Mouse (Mus musculus): Measurements from ENCODE around the gene Slc16a10. TPM values are rescaled to one million over a fixed set of nuclear protein-coding genes. Genes with fewer than 3 reads are reported as not detected.

Gene Slc16a10
- polyA plus RNA-seq, 1 experiment from 2014 or later: 9.2 TPM

DNA sequence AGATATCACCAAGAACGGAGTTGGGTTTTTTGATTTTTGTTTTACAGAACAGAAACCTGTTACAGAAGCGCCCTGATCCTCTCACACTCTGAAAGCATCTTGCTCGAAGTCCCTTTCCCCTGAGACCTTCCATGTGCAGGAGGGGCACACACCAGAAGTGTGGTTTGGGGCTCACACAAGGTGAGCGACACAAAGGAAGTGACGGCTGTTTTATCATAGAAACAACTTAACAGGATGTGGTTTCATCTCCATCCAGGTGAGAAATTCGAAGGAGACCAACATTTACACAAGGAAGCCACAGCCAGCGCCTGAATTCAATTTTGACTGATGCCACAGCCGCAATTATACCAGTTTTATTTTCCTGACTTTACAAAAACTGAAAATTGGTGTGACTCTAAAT, 21.3 kb upstream of the Slc16a10 start:
- Histone ChIP-seq H3K36me3 (ENCODE audit: control insufficient read depth, insufficient read depth, low read length) (no peaks in the 10 kb centered on the region), H3K9ac (replicated peaks; ENCODE audit: low read depth, low read length) (no peak overlapping the region), H3K4me1 (ENCODE audit: control insufficient read depth, insufficient read depth, low read length) (no peaks in the 10 kb centered on the region), H3K27ac (ENCODE audit: low read length) (no peak overlapping the region), H3K9me3 (ENCODE audit: control insufficient read depth, low read depth, low read length) (no peaks in the 10 kb centered on the region), H3K4me3 (ENCODE audit: low read depth, low read length) (no peak overlapping the region), H3K27me3 (ENCODE audit: control insufficient read depth, insufficient read depth, low read length) (no peaks in the 10 kb centered on the region), H3K4me2 (replicated peaks; ENCODE audit: low read depth, low read length) (no peak overlapping the region)
- ATAC-seq (ENCODE audit: insufficient number of reproducible peaks, insufficient read depth, low FRiP score, low read depth): no peak
- 83% methylated on average over 8 of the region's 8 CpGs for WGBS

- WGBS: 91% methylated on average over 5 of the region's 5 CpGs
- ATAC-seq (ENCODE audit: insufficient number of reproducible peaks, insufficient read depth, low FRiP score, low read depth): no peak
- H3K9ac ChIP-seq (replicated peaks; ENCODE audit: low read depth, low read length): no peak overlapping the region
- H3K27me3 ChIP-seq (ENCODE audit: control insufficient read depth, insufficient read depth, low read length): no peaks in the 10 kb centered on the region
- H3K4me1 ChIP-seq (ENCODE audit: control insufficient read depth, insufficient read depth, low read length): no peaks in the 10 kb centered on the region
- H3K4me2 ChIP-seq (replicated peaks; ENCODE audit: low read depth, low read length): no peak overlapping the region
- H3K9me3 ChIP-seq (ENCODE audit: control insufficient read depth, low read depth, low read length): no peaks in the 10 kb centered on the region
- no peaks in the 10 kb centered on the region for H3K36me3 ChIP-seq (ENCODE audit: control insufficient read depth, insufficient read depth, low read length)
- H3K27ac ChIP-seq (ENCODE audit: low read length): no peak overlapping the region
- H3K4me3 ChIP-seq (ENCODE audit: low read depth, low read length): no peak overlapping the region
Observed at GRCm38 (mm10) chr10:40161701-40162255, 19.7 kb upstream of the Slc16a10 start.

DNA sequence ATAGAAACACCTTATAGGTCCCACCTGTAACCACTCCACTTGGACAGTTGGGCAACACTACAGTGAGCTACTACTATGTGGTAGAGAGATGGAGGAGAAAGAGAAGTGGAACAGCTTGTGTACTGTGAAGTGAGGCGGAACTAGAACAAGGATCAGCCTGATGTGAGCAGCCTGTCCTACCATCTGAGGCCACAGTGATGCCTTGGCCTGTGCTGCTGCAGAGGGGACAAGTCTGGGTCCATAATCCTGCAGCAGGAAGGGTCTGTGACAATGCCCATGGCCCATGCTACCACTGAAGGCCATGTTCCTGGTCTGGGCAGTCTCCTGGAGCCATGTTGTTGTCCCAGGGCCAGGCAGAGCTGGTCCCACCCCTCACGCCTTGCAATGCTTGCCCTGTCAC, 19.2 kb upstream of the Slc16a10 start:
- no peaks in the 10 kb centered on the region for H3K4me1 ChIP-seq (ENCODE audit: control insufficient read depth, insufficient read depth, low read length)
- WGBS: 82% methylated on average over 2 of the region's 2 CpGs
- no peak for ATAC-seq (ENCODE audit: insufficient number of reproducible peaks, insufficient read depth, low FRiP score, low read depth)
- H3K27ac ChIP-seq (ENCODE audit: low read length): no peak overlapping the region
- H3K4me3 ChIP-seq (ENCODE audit: low read depth, low read length): no peak overlapping the region
- no peaks in the 10 kb centered on the region for H3K27me3 ChIP-seq (ENCODE audit: control insufficient read depth, insufficient read depth, low read length)
- H3K9me3 ChIP-seq (ENCODE audit: control insufficient read depth, low read depth, low read length): no peaks in the 10 kb centered on the region
- no peak overlapping the region for H3K9ac ChIP-seq (replicated peaks; ENCODE audit: low read depth, low read length)
- H3K4me2 ChIP-seq (replicated peaks; ENCODE audit: low read depth, low read length): no peak overlapping the region
- H3K36me3 ChIP-seq (ENCODE audit: control insufficient read depth, insufficient read depth, low read length): no peaks in the 10 kb centered on the region

DNA sequence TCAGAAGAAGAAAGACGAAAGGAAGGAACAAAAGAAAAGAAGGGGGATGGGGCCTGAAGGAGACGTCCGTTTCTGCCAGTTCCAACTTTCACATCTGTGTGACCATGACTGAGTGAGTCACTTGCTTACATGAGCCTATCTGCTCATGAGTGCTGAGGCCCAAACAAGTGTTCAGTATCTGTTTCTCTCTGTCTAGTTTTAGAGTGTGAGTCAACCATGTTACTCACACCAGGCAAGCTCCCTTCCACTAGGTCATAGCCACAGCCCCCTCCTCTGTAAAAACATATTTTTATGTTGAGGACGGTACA, 10.4 kb upstream of the Slc16a10 start:
- no peaks in the 10 kb centered on the region for H3K9me3 ChIP-seq (ENCODE audit: control insufficient read depth, low read depth, low read length)
- 74% methylated on average over 4 of the region's 4 CpGs for WGBS
- H3K4me2 ChIP-seq (replicated peaks; ENCODE audit: low read depth, low read length): no peak overlapping the region
- H3K4me3 ChIP-seq (ENCODE audit: low read depth, low read length): no peak overlapping the region
- no peak for ATAC-seq (ENCODE audit: insufficient number of reproducible peaks, insufficient read depth, low FRiP score, low read depth)
- no peak overlapping the region for H3K27ac ChIP-seq (ENCODE audit: low read length)
- no peak overlapping the region for H3K9ac ChIP-seq (replicated peaks; ENCODE audit: low read depth, low read length)
- H3K27me3 ChIP-seq (ENCODE audit: control insufficient read depth, insufficient read depth, low read length): no peaks in the 10 kb centered on the region
- no peaks in the 10 kb centered on the region for H3K4me1 ChIP-seq (ENCODE audit: control insufficient read depth, insufficient read depth, low read length)
- no peaks in the 10 kb centered on the region for H3K36me3 ChIP-seq (ENCODE audit: control insufficient read depth, insufficient read depth, low read length)

GRCm38 (mm10) chr10:40151852-40152549, 9.9 kb upstream of the Slc16a10 start:
- 64% methylated on average over 8 of the region's 8 CpGs for WGBS
- no peak for ATAC-seq (ENCODE audit: insufficient number of reproducible peaks, insufficient read depth, low FRiP score, low read depth)
- no peaks in the 10 kb centered on the region for H3K27me3 ChIP-seq (ENCODE audit: control insufficient read depth, insufficient read depth, low read length)
- no peak overlapping the region for H3K4me2 ChIP-seq (replicated peaks; ENCODE audit: low read depth, low read length)
- no peak overlapping the region for H3K4me3 ChIP-seq (ENCODE audit: low read depth, low read length)
- H3K4me1 ChIP-seq (ENCODE audit: control insufficient read depth, insufficient read depth, low read length): no peaks in the 10 kb centered on the region
- no peak overlapping the region for H3K27ac ChIP-seq (ENCODE audit: low read length)
- H3K36me3 ChIP-seq (ENCODE audit: control insufficient read depth, insufficient read depth, low read length): no peaks in the 10 kb centered on the region
- H3K9ac ChIP-seq (replicated peaks; ENCODE audit: low read depth, low read length): no peak overlapping the region
- no peaks in the 10 kb centered on the region for H3K9me3 ChIP-seq (ENCODE audit: control insufficient read depth, low read depth, low read length)

DNA sequence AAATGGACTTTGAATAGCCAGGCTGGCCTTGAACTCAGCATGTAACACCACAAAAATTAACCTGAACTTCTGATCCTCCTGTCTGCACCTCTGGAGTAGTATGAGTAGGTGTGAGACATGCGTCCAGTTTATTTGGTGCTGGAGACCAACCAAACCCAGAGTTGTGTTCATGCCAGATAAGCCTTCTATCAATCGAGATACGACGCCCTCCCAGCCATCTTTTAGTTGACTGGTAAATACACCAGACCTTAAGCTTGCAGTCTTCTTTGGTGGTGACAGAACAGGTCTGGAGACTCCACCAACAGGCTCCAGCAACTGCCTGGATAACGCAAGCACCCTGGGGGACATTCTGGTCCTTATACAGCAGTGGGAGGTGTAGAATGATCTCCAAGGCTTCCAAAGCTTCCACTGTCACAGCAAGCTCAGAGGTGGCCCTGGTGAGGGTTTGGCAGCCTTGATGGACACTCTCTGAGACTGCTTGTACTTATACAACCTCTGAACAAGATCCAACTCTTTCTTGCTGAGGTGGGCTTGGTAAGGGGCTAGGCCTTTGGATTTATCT, 7.6 kb upstream of the Slc16a10 start:
- Histone ChIP-seq H3K4me2 (replicated peaks; ENCODE audit: low read depth, low read length) (no peak overlapping the region), H3K27me3 (ENCODE audit: control insufficient read depth, insufficient read depth, low read length) (no peaks in the 10 kb centered on the region), H3K4me1 (ENCODE audit: control insufficient read depth, insufficient read depth, low read length) (no peaks in the 10 kb centered on the region), H3K9me3 (ENCODE audit: control insufficient read depth, low read depth, low read length) (no peaks in the 10 kb centered on the region), H3K27ac (ENCODE audit: low read length) (no peak overlapping the region), H3K9ac (replicated peaks; ENCODE audit: low read depth, low read length) (no peak overlapping the region), H3K36me3 (ENCODE audit: control insufficient read depth, insufficient read depth, low read length) (no peaks in the 10 kb centered on the region), H3K4me3 (ENCODE audit: low read depth, low read length) (no peak overlapping the region)
- ATAC-seq (ENCODE audit: insufficient number of reproducible peaks, insufficient read depth, low FRiP score, low read depth): no peak
- 93% methylated on average over 5 of the region's 5 CpGs for WGBS

- Histone ChIP-seq H3K9me3 (ENCODE audit: control insufficient read depth, low read depth, low read length) (no peaks in the 10 kb centered on the region), H3K27me3 (ENCODE audit: control insufficient read depth, insufficient read depth, low read length) (no peaks in the 10 kb centered on the region), H3K9ac (replicated peaks; ENCODE audit: low read depth, low read length) (no peak overlapping the region), H3K4me1 (ENCODE audit: control insufficient read depth, insufficient read depth, low read length) (no peaks in the 10 kb centered on the region), H3K27ac (ENCODE audit: low read length) (no peak overlapping the region), H3K4me3 (ENCODE audit: low read depth, low read length) (no peak overlapping the region), H3K4me2 (replicated peaks; ENCODE audit: low read depth, low read length) (no peak overlapping the region), H3K36me3 (ENCODE audit: control insufficient read depth, insufficient read depth, low read length) (no peaks in the 10 kb centered on the region)
- ATAC-seq (ENCODE audit: insufficient number of reproducible peaks, insufficient read depth, low FRiP score, low read depth): no peak
- WGBS: 86% methylated on average over 8 of the region's 8 CpGs
Observed at GRCm38 (mm10) chr10:40147325-40148059, 5.4 kb upstream of the Slc16a10 start.

DNA sequence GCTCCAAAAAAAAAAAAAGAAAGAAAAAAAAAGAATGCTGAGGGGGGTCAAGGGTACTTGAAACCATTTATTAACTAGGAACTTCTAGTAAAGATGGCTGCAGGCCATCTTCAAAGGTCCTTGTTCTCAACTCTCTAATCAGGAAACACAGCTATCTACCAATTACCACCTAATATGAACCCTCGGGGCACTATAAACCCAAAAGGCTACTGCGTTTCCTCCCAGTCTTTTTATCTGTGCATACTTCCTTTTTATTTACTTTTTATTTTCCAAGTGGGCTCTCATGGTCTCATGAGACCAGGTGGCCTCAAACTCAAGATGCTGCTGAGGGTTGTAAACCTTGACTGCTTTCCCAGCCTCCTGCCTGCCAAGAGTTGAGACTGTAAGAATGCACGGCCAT, 4.4 kb upstream of the Slc16a10 start:
- H3K4me2 ChIP-seq (replicated peaks; ENCODE audit: low read depth, low read length): no peak overlapping the region
- H3K36me3 ChIP-seq (ENCODE audit: control insufficient read depth, insufficient read depth, low read length): no peaks in the 10 kb centered on the region
- no peak overlapping the region for H3K4me3 ChIP-seq (ENCODE audit: low read depth, low read length)
- 76% methylated on average over 3 of the region's 3 CpGs for WGBS
- H3K27me3 ChIP-seq (ENCODE audit: control insufficient read depth, insufficient read depth, low read length): no peaks in the 10 kb centered on the region
- no peak for ATAC-seq (ENCODE audit: insufficient number of reproducible peaks, insufficient read depth, low FRiP score, low read depth)
- H3K9ac ChIP-seq (replicated peaks; ENCODE audit: low read depth, low read length): no peak overlapping the region
- H3K27ac ChIP-seq (ENCODE audit: low read length): no peak overlapping the region
- H3K4me1 ChIP-seq (ENCODE audit: control insufficient read depth, insufficient read depth, low read length): 0 out of 2 replicates have a peak, but pooled peaks cover 3% of the 10 kb centered on the region
- no peaks in the 10 kb centered on the region for H3K9me3 ChIP-seq (ENCODE audit: control insufficient read depth, low read depth, low read length)
